Mouse (Mus musculus) Patski (cell line): ENCODE measurements around the gene Armh4. TPM values are rescaled to one million over a fixed set of nuclear protein-coding genes. Genes with fewer than 3 reads are reported as not detected.
"Not testable (repeated sequence)": the region's sequence is repeated elsewhere in the genome, so short reads cannot be mapped to it uniquely, and the experiment has no call there.

Experiments used
- ATAC-seq: fragments of 100-300 bp; one replicate; pipeline ENCODE4 v1.8.0; 2021
- CTCF ChIA-PET: fragments of 350-600 bp; sonication (Branson Sonifier 250); formaldehyde crosslinking; loops from one replicate; lab custom pipeline; 2022; ENCODE audit warnings: inconsistent platforms; lab: Charles Lee
- POLR2A ChIA-PET: fragments of 350-600 bp; sonication (Branson Sonifier 250); formaldehyde crosslinking; loops from one replicate; lab custom pipeline; 2022; ENCODE audit warnings: antibody characterized with exemption, inconsistent platforms; lab: Charles Lee
- DNase-seq: peaks from one replicate; pipeline ENCODE4 v3.0.0-alpha.2; 2011; ENCODE audit warnings: low read depth, low spot score
- H3K27me3 ChIP-seq: fragments of 371-371 bp; one replicate; pipeline ENCODE4 v1.5.1; 2021
- CTCF ChIP-seq: fragments of 100-300 bp; IDR thresholded peaks from one replicate; pipeline ENCODE4 v1.5.1; 2021
- in situ Hi-C: fragments of 300-500 bp; cut with MboI; formaldehyde crosslinking; loops from 3 replicates; pipeline ENCODE4 v1.11.1; 2018; ENCODE audit warnings: low pct_unique_long_range_greater_than_20kb, mixed read lengths
- polyA plus RNA-seq: library from polyadenylated mRNA; unstranded; gene quantifications from one replicate; pipeline ENCODE4 v1.2.3, GENCODE M21; 2021

Gene Armh4
- polyA plus RNA-seq, 1 experiment from 2014 or later = not detected

DNA sequence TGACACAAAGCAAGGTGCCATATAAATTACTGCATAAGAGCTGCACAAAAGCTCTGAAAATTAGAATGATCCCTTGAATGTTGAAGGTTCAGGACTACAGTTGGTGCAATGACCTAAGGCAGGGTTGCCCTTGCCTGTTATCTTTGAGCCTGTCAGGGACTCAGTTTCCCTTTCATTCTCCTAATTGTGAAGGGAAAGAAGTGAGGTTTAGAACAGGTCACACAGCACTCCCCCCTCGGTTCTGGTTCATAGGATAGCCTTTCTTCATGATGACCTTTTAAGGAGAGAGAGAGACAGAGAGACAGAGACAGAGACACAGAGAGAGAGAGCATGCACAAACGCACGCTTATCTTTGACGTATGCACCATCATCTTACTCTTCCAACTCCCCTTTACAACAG lies 683 bp upstream of the Armh4 start:
- DNase-seq (no peak), ATAC-seq (no peak)
- in situ Hi-C loops = no loop called here
- peaks cover 21% of the 10 kb centered on the region for H3K27me3 ChIP-seq
- POLR2A ChIA-PET = no interaction called here
- no peak for TF ChIP-seq CTCF
- CTCF ChIA-PET = no interaction called here

DNA sequence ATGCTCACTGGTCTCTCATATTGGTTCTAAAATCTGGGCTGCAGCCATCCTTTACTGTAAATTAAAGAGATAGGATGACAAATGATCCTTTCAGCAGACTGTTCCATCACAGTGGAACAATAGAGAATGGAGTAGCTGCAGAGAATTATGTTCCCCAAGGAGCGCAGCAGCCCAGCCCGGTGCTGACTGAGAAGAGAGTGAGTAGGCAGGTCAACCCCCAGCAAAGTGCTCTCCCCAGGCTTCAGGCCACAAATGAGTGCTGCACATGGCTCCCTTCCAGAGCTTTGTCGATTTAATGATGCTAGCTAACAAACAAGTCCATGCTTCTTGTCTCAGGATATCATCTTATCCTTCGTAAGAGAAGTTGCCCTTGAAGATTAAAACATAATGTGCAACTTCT lies 2.8 kb downstream of the Armh4 start:
- no peak for ATAC-seq
- CTCF ChIA-PET = no interaction called here

DNA sequence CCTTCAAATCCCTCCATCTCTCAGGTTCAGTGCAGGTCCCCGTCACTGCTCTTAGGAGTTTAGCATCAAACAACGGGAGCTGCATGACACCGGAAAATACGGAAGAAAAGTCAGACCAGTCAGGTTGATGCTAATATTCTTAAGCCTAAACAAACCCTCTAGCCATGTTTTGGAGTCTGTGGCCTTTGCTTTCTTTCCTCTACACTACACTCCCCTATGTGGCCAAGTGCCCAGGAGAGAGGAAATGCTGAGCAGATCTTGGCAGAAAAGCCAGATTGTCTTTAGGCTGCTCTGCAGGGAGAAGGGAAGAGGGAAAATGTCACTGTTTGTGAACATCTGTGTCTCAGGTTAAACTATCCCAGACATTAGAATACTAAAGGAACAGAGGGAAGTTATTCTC lies 5.6 kb downstream of the Armh4 start:
- POLR2A ChIA-PET, in situ Hi-C loops, ATAC-seq, CTCF ChIA-PET, DNase-seq: not testable (repeated sequence)
- peaks cover 13% of the 10 kb centered on the region for H3K27me3 ChIP-seq

More for the DNA sequence above, 2.8 kb downstream of the Armh4 start:
- TF ChIP-seq CTCF = no peak
- no peak for DNase-seq
- in situ Hi-C loops = no loop called here
- POLR2A ChIA-PET = no interaction called here
- H3K27me3 ChIP-seq = peaks cover 21% of the 10 kb centered on the region

DNA sequence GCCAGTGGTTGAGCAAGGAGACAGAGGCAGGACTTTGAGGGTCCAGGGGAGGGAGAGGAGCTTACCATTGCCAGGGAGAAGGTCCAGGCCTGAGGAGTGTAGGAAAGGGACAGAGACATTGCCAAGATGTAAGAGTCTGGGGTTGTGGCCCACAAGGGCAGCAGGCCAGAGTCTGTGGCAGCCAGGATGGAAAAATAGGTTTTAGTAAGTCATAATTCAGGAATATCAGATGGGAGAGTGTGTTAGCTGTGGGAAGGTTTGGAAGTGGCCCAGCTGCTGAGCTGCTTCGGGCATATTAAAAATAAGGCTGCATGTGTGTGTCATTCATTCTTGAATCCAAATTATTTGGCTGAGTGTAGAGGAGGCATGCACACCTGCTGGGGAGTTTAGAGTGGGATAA lies 11.4 kb downstream of the Armh4 start:
- in situ Hi-C loops = loop anchor here (5.0 kb wide), 1 partner anchor 36 kb away; no protein-coding TSS in a partner anchor
- CTCF ChIA-PET = interaction anchor here (1.6 kb wide), 1 partner anchor 15 kb away, joined by 3 read pairs; no protein-coding TSS in a partner anchor
- POLR2A ChIA-PET = no interaction called here

DNA sequence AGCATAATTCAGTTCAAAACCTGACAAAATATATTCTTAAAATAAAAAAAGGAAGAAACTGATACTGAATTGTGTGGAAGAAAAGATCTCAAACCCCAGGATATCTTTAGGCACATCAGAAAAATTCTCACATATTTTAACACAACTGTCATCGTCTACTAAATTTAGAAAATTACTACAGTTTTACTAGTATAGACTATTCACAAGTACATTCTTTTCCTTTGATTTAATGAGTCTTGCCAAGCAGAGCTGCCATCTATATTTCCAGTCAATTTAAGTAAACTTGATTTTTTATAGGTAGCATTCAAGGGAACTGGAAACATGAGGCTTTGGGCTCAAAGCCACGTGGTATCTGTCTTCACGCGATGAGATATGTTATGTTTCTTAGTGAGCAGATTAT lies 16.6 kb downstream of the Armh4 start:
- no peak for DNase-seq
- TF ChIP-seq CTCF = no peak
- ATAC-seq = no peak
- POLR2A ChIA-PET = no interaction called here
- CTCF ChIA-PET = no interaction called here
- peaks cover 17% of the 10 kb centered on the region for H3K27me3 ChIP-seq
- in situ Hi-C loops = no loop called here

More for the DNA sequence above, 11.4 kb downstream of the Armh4 start:
- no peak for TF ChIP-seq CTCF
- no peak for DNase-seq
- no peak for ATAC-seq
- H3K27me3 ChIP-seq = peaks cover 5% of the 10 kb centered on the region

DNA sequence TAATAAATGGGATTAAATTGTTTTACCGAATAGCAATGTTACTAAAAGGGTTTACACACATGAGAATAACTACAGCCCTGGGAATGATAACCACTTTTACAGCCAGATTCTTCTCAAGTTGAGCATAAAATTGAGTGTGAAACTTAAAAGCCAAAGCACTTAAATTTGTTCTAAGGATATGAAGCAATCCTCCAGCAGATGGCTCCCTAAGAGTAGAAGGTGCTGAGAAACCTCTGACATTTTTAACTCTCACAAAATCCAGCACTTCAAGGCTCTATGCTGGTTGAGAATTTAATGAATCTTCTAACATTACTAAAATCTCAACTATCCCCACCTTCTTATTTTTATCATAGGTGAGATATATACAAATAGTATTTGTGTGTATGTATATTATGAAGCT lies 27.3 kb downstream of the Armh4 start:
- in situ Hi-C loops = no loop called here
- ATAC-seq (no peak), DNase-seq (no peak)
- H3K27me3 ChIP-seq = no peaks in the 10 kb centered on the region
- no peak for TF ChIP-seq CTCF
- ChIA-PET POLR2A (no interaction called here), CTCF (interaction anchor here (1.2 kb wide), 1 partner anchor 11 kb away, joined by 4 read pairs; no protein-coding TSS in a partner anchor)

DNA sequence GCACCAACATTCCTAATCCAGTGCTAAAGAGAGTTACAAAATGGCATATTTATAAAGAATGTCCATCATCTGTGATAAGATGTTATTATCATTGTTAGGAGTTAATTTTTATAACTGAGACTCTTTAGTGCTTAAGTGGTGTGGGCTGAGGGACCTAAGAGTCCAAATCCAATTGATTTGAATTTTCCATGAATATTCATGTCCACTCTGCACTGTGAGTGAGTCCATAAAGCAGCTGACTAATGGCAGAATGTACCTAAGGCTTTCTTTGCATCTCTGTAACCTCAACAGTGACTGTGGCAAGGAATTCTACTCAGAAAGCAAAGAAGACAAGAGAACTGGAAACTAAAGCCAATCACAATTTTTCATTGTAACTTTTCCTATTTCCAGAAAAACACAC lies 30.6 kb downstream of the Armh4 start:
- in situ Hi-C loops = no loop called here
- ATAC-seq (no peak), DNase-seq (no peak)
- CTCF ChIA-PET = no interaction called here
- TF ChIP-seq CTCF = no peak
- no peaks in the 10 kb centered on the region for H3K27me3 ChIP-seq
- POLR2A ChIA-PET = no interaction called here

DNA sequence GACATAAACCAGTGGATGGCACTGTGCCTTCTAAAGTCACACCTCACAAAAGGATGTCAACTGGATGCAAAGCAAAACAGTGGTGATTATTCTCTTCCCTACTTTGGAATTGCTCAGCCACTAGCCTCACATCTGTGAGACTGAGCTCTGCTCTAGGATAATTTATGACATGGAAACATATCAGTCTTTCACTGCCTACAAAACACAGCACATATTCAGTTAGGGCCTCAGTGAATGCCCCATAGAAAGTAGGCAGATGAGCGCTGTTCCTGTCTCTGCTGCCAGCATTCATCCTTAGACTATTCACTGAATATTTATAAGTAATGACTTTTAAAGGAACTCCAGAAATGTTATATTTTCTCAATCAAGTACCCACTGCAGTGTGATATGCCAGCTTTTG lies 37.3 kb downstream of the Armh4 start:
- in situ Hi-C loops = no loop called here
- no peak for ATAC-seq
- CTCF ChIA-PET = interaction anchor here (1.5 kb wide), 1 partner anchor 10 kb away, joined by 4 read pairs; no protein-coding TSS in a partner anchor
- POLR2A ChIA-PET = no interaction called here
- DNase-seq = no peak
- peaks cover 2% of the 10 kb centered on the region for H3K27me3 ChIP-seq
- TF ChIP-seq CTCF = no peak

DNA sequence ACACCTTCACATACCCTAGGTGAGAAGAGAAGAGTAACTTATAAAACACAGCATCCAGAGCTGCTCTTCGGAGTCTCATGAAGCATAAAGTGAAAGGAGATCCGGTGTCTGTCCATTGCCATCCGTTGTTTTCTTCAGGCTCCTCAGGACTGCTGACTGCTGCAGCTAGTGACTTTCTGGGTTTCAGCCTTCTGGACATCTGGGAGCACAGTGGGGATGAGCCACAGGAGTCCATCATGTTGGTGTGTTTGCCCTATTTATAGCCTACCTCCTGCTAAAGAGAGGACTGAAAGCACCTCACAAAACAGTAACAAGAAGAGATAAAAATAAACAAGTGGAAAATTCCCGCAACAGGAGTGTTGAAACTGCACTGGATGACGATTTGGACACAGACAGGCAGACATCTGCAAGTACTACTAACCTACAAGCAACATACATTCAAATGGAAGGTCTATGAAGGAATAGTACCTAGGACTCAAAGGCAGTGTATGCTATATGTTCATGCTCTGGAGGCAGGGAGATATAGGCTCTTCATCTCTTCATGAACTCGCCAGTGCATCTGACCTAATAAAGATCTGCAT lies 39.1 kb downstream of the Armh4 start:
- H3K27me3 ChIP-seq = peaks cover 2% of the 10 kb centered on the region
- no peak for DNase-seq
- in situ Hi-C loops = no loop called here
- TF ChIP-seq CTCF = no peak
- ChIA-PET CTCF (no interaction called here), POLR2A (no interaction called here)
- ATAC-seq = no peak

DNA sequence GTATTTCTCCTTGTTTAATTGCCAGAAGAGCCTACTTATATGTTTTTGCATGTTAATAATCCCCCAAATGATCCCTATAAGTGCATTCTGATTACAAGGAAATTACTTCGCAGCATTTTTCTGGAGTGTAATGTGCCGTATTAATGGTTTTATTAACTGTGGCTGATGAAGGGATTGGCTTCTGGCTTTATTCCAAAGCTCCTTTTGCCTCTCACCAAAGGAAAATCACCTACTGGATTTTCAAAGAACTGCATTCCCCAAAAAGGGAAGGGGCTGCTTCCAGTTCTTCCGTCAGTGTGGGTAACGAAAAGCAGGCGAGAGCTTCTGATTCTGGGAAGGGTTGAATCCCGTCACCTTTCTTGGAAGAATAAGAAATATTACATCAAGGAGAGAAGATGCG lies 43.9 kb downstream of the Armh4 start:
- in situ Hi-C loops = no loop called here
- CTCF ChIA-PET = interaction anchor here (1.3 kb wide), 1 partner anchor 12 kb away, joined by 3 read pairs; no protein-coding TSS in a partner anchor
- no peaks in the 10 kb centered on the region for H3K27me3 ChIP-seq
- ATAC-seq = no peak
- no peak for DNase-seq
- no peak for TF ChIP-seq CTCF
- POLR2A ChIA-PET = no interaction called here

DNA sequence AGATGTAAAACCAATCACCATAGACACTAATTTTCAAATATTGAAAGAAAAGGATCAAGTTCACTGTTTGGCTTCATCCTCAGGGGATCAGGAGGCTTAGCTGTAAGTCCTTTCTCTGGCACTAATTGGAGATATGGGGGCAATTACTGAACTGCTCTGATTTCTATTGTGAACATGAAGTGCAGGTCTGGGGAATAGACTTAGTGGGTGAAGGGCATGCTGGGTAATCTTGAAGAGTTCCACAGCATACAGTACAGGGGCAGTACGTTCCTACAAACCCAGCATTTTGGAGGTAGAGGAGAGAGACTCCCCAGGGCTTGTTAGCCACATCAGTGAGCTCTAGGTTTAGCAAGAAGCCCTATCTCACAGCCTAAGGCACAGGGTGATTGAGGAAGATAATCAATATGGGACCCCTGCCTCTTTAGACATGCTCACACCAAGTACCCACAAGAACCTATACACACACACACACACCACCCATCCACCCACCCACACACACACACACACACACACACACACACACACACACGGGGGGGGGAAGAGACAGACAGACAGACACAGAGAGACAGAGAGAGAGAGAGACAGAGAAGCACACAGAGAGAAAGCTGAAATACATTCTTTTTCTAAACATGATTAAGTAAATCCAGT lies 44.6 kb downstream of the Armh4 start:
- no peak for DNase-seq
- ATAC-seq = no peak
- ChIA-PET CTCF (interaction anchor here (1.3 kb wide), 1 partner anchor 11 kb away, joined by 3 read pairs; no protein-coding TSS in a partner anchor), POLR2A (no interaction called here)
- no peak for TF ChIP-seq CTCF
- in situ Hi-C loops = no loop called here
- H3K27me3 ChIP-seq = no peaks in the 10 kb centered on the region
